Mouse (Mus musculus): ENCODE results near the gene Fth1. TPM values are rescaled to one million over a fixed set of nuclear protein-coding genes. Genes with fewer than 3 reads are reported as not detected.
A peak's percentile ranks its signal among the peaks of the same experiment; 100 is the strongest.

Fth1 gene
- total and polyA plus RNA-seq, 3 experiments = 1,016 to 28,412 (median 2,660) TPM

- Histone ChIP-seq H3K9me3 (replicated peaks) (no peaks in the 10 kb centered on the region), H3K36me3 (replicated peaks) (no peaks in the 10 kb centered on the region), H3K4me1 (ENCODE audit: insufficient read depth, low read depth, low read length) (peaks cover 73% of the 10 kb centered on the region), H3K4me3 (ENCODE audit: low read depth, low read length) (peak overlapping the region; percentile 62; the same call in 1 of the 2 replicates), H3K27me3 (ENCODE audit: insufficient read depth, low read length) (peaks cover 11% of the 10 kb centered on the region; the same call in 1 of the 2 replicates)
- peak; percentile 52; the same call in 1 of the 2 replicates for TF ChIP-seq CTCF (IDR thresholded peaks at IDR 0.05; ENCODE audit: low read depth, low read length)
- TF ChIP-seq TAL1 (conservative IDR thresholded peaks at IDR 0.05; ENCODE audit: low read depth, low read length) = no peak
- ATAC-seq (ENCODE audit: extremely low read depth, insufficient number of reproducible peaks, low FRiP score, poor library complexity, severe bottlenecking) (no peak), DNase-seq (ENCODE audit: low spot score) (peak; percentile 53)
Measured at GRCm38 (mm10) chr19:9993036-9993656, 12.7 kb downstream of the Fth1 start.

DNA sequence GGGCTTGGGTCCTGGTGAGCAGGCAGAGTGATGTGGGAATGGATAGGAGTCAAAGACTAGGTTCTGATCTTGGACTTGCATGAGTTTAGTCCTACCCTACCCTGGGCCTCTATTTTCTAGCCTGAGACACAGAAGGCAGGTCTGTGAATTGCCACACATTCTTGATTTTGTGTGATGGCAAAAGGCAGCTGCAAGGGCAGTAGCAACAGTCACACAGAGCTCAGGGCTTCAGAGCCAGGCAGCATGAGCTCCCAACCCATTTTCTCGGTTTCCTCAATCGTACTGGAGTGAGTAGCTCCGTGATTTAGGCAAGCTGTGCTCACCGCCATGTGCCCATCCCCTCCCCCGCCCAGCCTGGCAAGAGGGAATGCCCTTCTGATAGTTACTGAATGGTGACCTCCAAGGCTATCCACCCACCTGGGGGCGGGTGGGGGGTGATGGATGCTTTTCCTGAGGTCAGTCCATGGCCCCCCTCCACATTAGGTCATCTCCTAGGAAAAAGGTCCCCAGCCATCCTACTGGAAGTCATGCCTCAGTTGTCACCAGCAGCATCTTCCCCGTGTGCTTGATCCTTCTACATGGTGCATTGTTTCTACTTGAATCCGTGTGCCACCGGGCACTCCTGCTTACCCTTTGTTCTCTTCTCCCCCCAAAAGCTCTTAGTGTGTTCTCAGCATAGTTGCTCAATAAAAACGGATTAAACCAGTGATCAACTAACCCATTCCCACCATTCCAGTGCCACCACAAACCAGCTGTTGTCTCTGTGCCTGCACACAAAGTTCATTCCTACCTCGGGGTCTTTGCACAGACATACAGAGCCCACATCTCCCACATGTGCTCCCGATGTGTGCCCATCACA, 17.0 kb downstream of the Fth1 start:
- no peaks in the 10 kb centered on the region for H3K36me3 ChIP-seq (replicated peaks)
- ATAC-seq (ENCODE audit: extremely low read depth, insufficient number of reproducible peaks, low FRiP score, poor library complexity, severe bottlenecking) (no peak), DNase-seq (ENCODE audit: low spot score) (no peak)
- no peak for TF ChIP-seq POLR2AphosphoS5 (IDR thresholded peaks at IDR 0.05; ENCODE audit: insufficient replicate concordance, low read depth, low read length)
- TF ChIP-seq GATA2 (IDR thresholded peaks at IDR 0.05; ENCODE audit: borderline replicate concordance, low read depth, low read length) = no peak
- TF ChIP-seq CTCF (IDR thresholded peaks at IDR 0.05; ENCODE audit: low read depth, low read length) = no peak
- TF ChIP-seq GATA1 (IDR thresholded peaks at IDR 0.05; ENCODE audit: borderline replicate concordance, low read length) = no peak
- no peak for TF ChIP-seq TAL1 (conservative IDR thresholded peaks at IDR 0.05; ENCODE audit: low read depth, low read length)
- H3K4me3 ChIP-seq (ENCODE audit: low read depth, low read length) = no peak overlapping the region
- H3K27me3 ChIP-seq (ENCODE audit: insufficient read depth, low read length) = peaks cover 22% of the 10 kb centered on the region
- peaks cover 3% of the 10 kb centered on the region for H3K9me3 ChIP-seq (replicated peaks)
- H3K4me1 ChIP-seq (ENCODE audit: insufficient read depth, low read depth, low read length) = peaks cover 41% of the 10 kb centered on the region

DNA sequence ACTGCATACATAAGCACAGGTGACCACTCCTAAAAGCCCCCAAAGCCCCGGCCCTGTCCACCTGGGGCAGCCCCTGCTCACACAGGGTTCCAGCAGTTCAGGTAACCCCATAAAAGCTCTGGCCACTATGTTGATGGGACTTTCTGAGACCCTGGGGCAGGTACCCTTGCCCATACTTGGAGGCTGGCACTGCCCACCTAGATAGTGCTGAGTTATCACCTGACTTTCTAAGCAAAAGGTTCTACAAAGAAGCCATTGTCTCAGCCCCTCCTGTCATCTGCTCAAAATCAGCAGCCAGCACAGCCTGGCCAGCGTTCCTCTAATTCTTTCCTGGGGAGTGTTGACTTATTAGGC, 17.6 kb downstream of the Fth1 start:
- peaks cover 22% of the 10 kb centered on the region for H3K27me3 ChIP-seq (ENCODE audit: insufficient read depth, low read length)
- TF ChIP-seq CTCF (IDR thresholded peaks at IDR 0.05; ENCODE audit: low read depth, low read length) (no peak), GATA2 (IDR thresholded peaks at IDR 0.05; ENCODE audit: borderline replicate concordance, low read depth, low read length) (no peak), GATA1 (IDR thresholded peaks at IDR 0.05; ENCODE audit: borderline replicate concordance, low read length) (no peak), POLR2AphosphoS5 (IDR thresholded peaks at IDR 0.05; ENCODE audit: insufficient replicate concordance, low read depth, low read length) (no peak), TAL1 (conservative IDR thresholded peaks at IDR 0.05; ENCODE audit: low read depth, low read length) (no peak)

DNA sequence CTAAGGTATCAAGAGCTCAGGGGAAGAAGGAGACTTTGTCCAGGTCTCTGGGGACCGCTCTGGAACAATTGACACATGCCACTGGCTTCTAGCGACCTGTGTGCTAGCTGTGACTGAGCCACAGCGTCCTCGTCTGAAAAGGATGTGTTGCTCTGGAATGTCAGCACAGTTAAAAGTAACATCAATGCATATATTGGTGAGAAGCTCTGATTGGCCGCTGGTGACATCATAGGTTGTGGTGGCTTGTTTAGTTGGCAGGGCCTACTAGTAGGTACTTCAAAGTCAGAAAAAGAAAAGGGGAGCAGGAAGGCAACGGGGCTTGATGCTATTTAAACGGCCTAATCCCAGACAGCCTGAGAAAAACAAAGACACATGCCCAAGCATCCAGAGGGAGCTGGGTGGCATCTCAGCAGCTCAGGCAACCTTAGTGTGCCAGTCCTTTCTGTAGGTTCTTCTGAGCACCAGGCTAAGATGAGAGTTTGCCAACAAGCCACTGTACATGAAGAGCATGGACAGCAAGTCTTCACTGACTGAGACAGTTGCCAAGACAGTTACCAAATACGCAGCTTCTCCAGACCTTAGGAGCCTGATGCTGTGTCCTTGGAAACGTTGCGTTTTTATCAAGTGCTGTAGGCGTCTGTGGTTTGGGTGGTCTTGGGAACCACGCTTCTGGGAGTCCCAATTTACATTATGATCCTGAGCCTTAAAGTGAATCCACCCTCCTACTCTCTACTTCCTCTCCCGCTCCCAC, 18.5 kb downstream of the Fth1 start:
- ATAC-seq (ENCODE audit: extremely low read depth, insufficient number of reproducible peaks, low FRiP score, poor library complexity, severe bottlenecking) = no peak
- H3K4me1 ChIP-seq (ENCODE audit: insufficient read depth, low read depth, low read length) = peaks cover 29% of the 10 kb centered on the region
- no peak for DNase-seq (ENCODE audit: low spot score)
- no peaks in the 10 kb centered on the region for H3K36me3 ChIP-seq (replicated peaks)
- TF ChIP-seq GATA2 (IDR thresholded peaks at IDR 0.05; ENCODE audit: borderline replicate concordance, low read depth, low read length) = no peak
- no peak for TF ChIP-seq POLR2AphosphoS5 (IDR thresholded peaks at IDR 0.05; ENCODE audit: insufficient replicate concordance, low read depth, low read length)
- TF ChIP-seq GATA1 (IDR thresholded peaks at IDR 0.05; ENCODE audit: borderline replicate concordance, low read length) = no peak
- no peak for TF ChIP-seq TAL1 (conservative IDR thresholded peaks at IDR 0.05; ENCODE audit: low read depth, low read length)
- no peak for TF ChIP-seq CTCF (IDR thresholded peaks at IDR 0.05; ENCODE audit: low read depth, low read length)
- no peak overlapping the region for H3K4me3 ChIP-seq (ENCODE audit: low read depth, low read length)
- peaks cover 5% of the 10 kb centered on the region for H3K9me3 ChIP-seq (replicated peaks)
- peaks cover 22% of the 10 kb centered on the region for H3K27me3 ChIP-seq (ENCODE audit: insufficient read depth, low read length)

More for the DNA sequence above, 17.6 kb downstream of the Fth1 start:
- ATAC-seq (ENCODE audit: extremely low read depth, insufficient number of reproducible peaks, low FRiP score, poor library complexity, severe bottlenecking) (no peak), DNase-seq (ENCODE audit: low spot score) (no peak)
- no peaks in the 10 kb centered on the region for H3K36me3 ChIP-seq (replicated peaks)
- peaks cover 35% of the 10 kb centered on the region for H3K4me1 ChIP-seq (ENCODE audit: insufficient read depth, low read depth, low read length)
- H3K4me3 ChIP-seq (ENCODE audit: low read depth, low read length) = no peak overlapping the region
- H3K9me3 ChIP-seq (replicated peaks) = peaks cover 5% of the 10 kb centered on the region

- peaks cover 5% of the 10 kb centered on the region for H3K9me3 ChIP-seq (replicated peaks)
- H3K4me1 ChIP-seq (ENCODE audit: insufficient read depth, low read depth, low read length) = peaks cover 24% of the 10 kb centered on the region
- TF ChIP-seq GATA1 (IDR thresholded peaks at IDR 0.05; ENCODE audit: borderline replicate concordance, low read length) = no peak
- TF ChIP-seq TAL1 (conservative IDR thresholded peaks at IDR 0.05; ENCODE audit: low read depth, low read length) = no peak
- no peak for TF ChIP-seq POLR2AphosphoS5 (IDR thresholded peaks at IDR 0.05; ENCODE audit: insufficient replicate concordance, low read depth, low read length)
- TF ChIP-seq CTCF (IDR thresholded peaks at IDR 0.05; ENCODE audit: low read depth, low read length) = peak; percentile 43; the same call in 1 of the 2 replicates
- TF ChIP-seq GATA2 (IDR thresholded peaks at IDR 0.05; ENCODE audit: borderline replicate concordance, low read depth, low read length) = no peak
- H3K27me3 ChIP-seq (ENCODE audit: insufficient read depth, low read length) = peaks cover 22% of the 10 kb centered on the region
- H3K36me3 ChIP-seq (replicated peaks) = no peaks in the 10 kb centered on the region
- ATAC-seq (ENCODE audit: extremely low read depth, insufficient number of reproducible peaks, low FRiP score, poor library complexity, severe bottlenecking) (no peak), DNase-seq (ENCODE audit: low spot score) (no peak)
- H3K4me3 ChIP-seq (ENCODE audit: low read depth, low read length) = no peak overlapping the region
Measured at GRCm38 (mm10) chr19:10000330-10000729, 19.9 kb downstream of the Fth1 start.

All from G1E (cell line).